Mouse (Mus musculus): ENCODE data around the gene Ccdc97. TPM values are rescaled to one million over a fixed set of nuclear protein-coding genes. Genes with fewer than 3 reads are reported as not detected.

The Ccdc97 gene
- polyA plus RNA-seq (2014; fragmentation: Illumina TruSeq; extraction: RNeasy Lipid Tissue Mini Kit (QIAGEN cat#74804); ENCODE audit: low read depth, low replicate concordance), result 1.7 TPM

GRCm38 (mm10) chr7:25718788-25719417 is at the start of gene Ccdc97:
Ccdc97 (minus strand) TSS chr7:25719088.

GRCm38 (mm10) chr7:25754738-25755467 is 36.0 kb upstream of the Ccdc97 start, which contains the start of gene Hnrnpul1:
Hnrnpul1 (minus strand) TSS chr7:25754757.

GRCm38 (mm10) chr7:25686680-25687531 is 32.0 kb downstream of the Ccdc97 start, which contains the start of gene Tgfb1:
Tgfb1 (plus strand) TSS chr7:25687002.

GRCm38 (mm10) chr7:25680514-25681258 is 38.2 kb downstream of the Ccdc97 start, which contains the start of gene B9d2:
B9d2 (plus strand) TSS chr7:25680780.

GRCm38 (mm10) chr7:25674719-25675300 is 44.1 kb downstream of the Ccdc97 start, which contains the start of gene Tmem91:
Tmem91 (minus strand) TSS chr7:25675166.

Other genes starting within 250 kb of the Ccdc97 start
- gene Ceacam1, start 241.5 kb downstream of the Ccdc97 start, polyA plus RNA-seq (2014; fragmentation: Illumina TruSeq; extraction: RNeasy Lipid Tissue Mini Kit (QIAGEN cat#74804); ENCODE audit: low read depth, low replicate concordance), result 193 TPM
- gene Ceacam2, start 179.2 kb downstream of the Ccdc97 start, polyA plus RNA-seq (2014; fragmentation: Illumina TruSeq; extraction: RNeasy Lipid Tissue Mini Kit (QIAGEN cat#74804); ENCODE audit: low read depth, low replicate concordance), result not detected
- not detected for gene Erich4, start 103.2 kb downstream of the Ccdc97 start, polyA plus RNA-seq (2014; fragmentation: Illumina TruSeq; extraction: RNeasy Lipid Tissue Mini Kit (QIAGEN cat#74804); ENCODE audit: low read depth, low replicate concordance)
- 21.7 TPM for gene Dmac2, start 99.7 kb downstream of the Ccdc97 start, polyA plus RNA-seq (2014; fragmentation: Illumina TruSeq; extraction: RNeasy Lipid Tissue Mini Kit (QIAGEN cat#74804); ENCODE audit: low read depth, low replicate concordance)
- gene B3gnt8, start 92.4 kb downstream of the Ccdc97 start, polyA plus RNA-seq (2014; fragmentation: Illumina TruSeq; extraction: RNeasy Lipid Tissue Mini Kit (QIAGEN cat#74804); ENCODE audit: low read depth, low replicate concordance), result not detected
- gene Bckdha, start 60.1 kb downstream of the Ccdc97 start, polyA plus RNA-seq (2014; fragmentation: Illumina TruSeq; extraction: RNeasy Lipid Tissue Mini Kit (QIAGEN cat#74804); ENCODE audit: low read depth, low replicate concordance), result 1.8 TPM
- 1.1 TPM for gene Exosc5, start 59.9 kb downstream of the Ccdc97 start, polyA plus RNA-seq (2014; fragmentation: Illumina TruSeq; extraction: RNeasy Lipid Tissue Mini Kit (QIAGEN cat#74804); ENCODE audit: low read depth, low replicate concordance)
- gene Tmem91, start 43.9 kb downstream of the Ccdc97 start, polyA plus RNA-seq (2014; fragmentation: Illumina TruSeq; extraction: RNeasy Lipid Tissue Mini Kit (QIAGEN cat#74804); ENCODE audit: low read depth, low replicate concordance), result not detected
- gene B9d2, start 38.3 kb downstream of the Ccdc97 start, polyA plus RNA-seq (2014; fragmentation: Illumina TruSeq; extraction: RNeasy Lipid Tissue Mini Kit (QIAGEN cat#74804); ENCODE audit: low read depth, low replicate concordance), result not detected
- 1.1 TPM for gene Tgfb1, start 32.1 kb downstream of the Ccdc97 start, polyA plus RNA-seq (2014; fragmentation: Illumina TruSeq; extraction: RNeasy Lipid Tissue Mini Kit (QIAGEN cat#74804); ENCODE audit: low read depth, low replicate concordance)
- 22.5 TPM for gene Hnrnpul1, start 35.7 kb upstream of the Ccdc97 start, polyA plus RNA-seq (2014; fragmentation: Illumina TruSeq; extraction: RNeasy Lipid Tissue Mini Kit (QIAGEN cat#74804); ENCODE audit: low read depth, low replicate concordance)
- gene Axl, start 69.6 kb upstream of the Ccdc97 start, polyA plus RNA-seq (2014; fragmentation: Illumina TruSeq; extraction: RNeasy Lipid Tissue Mini Kit (QIAGEN cat#74804); ENCODE audit: low read depth, low replicate concordance), result 7.3 TPM
- gene Cyp2s1, start 97.8 kb upstream of the Ccdc97 start, polyA plus RNA-seq (2014; fragmentation: Illumina TruSeq; extraction: RNeasy Lipid Tissue Mini Kit (QIAGEN cat#74804); ENCODE audit: low read depth, low replicate concordance), result not detected
- 97.7 TPM for gene Cyp2b10, start 178.5 kb upstream of the Ccdc97 start, polyA plus RNA-seq (2014; fragmentation: Illumina TruSeq; extraction: RNeasy Lipid Tissue Mini Kit (QIAGEN cat#74804); ENCODE audit: low read depth, low replicate concordance)